Mouse (Mus musculus) cerebellum, adult (tissue): ENCODE data around the gene Jagn1.
A peak's percentile ranks its signal among the peaks of the same experiment; 100 is the strongest.

Source experiments
- ATAC-seq: cut with Nextera tagmentation; 2 replicates; pipeline ENCODE4 v1.9.2; 2017; ENCODE audit warnings: mild to moderate bottlenecking, moderate library complexity, mixed read lengths; ENCODE audit not compliant: insufficient number of reproducible peaks, low FRiP score, low TSS enrichment

The Jagn1 gene

DNA sequence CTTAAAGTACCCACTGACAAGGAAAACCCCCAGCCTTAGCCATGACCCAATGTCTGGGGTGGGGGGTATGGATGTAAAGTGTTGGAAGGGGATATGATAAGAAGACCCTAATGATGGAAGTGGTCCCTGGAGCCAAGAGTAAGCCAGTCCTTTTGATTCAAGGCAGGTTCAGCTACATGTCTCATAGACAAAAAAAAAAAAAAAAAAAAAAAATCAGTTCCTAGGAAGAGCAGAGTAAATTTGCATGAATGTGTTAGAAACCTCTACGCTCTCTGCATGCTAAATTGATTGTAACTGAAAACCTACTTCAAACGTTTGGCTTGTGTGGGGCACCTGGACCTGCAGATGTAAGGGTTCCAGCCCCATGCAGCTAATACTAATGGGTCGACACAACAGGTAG, 10.6 kb upstream of the Jagn1 start:
- no peak for ATAC-seq

DNA sequence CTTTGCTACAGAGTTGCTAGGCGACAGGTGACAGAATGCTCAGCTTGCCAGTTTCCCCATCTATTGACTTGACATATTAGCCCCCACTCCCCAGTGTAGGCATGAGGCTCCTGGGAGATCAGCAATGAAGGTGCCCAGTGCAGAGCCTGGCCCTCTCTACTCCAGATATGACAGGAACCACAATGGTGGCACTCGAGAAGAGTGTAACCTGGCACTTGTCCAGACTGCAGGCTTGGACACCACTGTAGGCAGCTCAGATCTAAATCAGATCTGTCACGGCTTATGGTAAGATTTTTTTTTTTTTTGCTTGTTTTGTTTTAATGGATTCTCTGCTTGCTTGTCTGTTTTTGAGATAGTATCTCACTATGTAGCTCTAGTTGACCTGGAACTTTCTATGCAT, 8.7 kb upstream of the Jagn1 start:
- ATAC-seq, result no peak

DNA sequence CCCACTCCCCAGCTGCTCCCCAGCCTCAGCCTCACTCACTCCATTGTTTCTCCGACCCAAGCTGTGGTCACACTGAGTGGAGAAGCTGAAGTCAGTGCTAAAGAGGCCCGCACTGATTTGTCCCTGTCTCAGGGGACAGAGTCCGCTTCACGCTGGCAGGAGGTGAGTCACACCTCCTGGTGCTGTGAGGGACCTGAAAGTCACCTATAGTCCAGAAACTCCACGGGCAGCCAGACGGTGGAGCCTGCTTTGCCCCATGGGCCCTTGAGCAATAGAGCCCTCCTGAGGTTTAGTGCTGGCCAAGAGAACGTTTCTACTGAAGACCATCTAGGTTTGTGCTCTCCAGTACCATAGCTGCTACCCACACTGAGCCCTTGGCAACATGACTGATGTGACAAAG, 7.7 kb upstream of the Jagn1 start:
- ATAC-seq, result no peak

DNA sequence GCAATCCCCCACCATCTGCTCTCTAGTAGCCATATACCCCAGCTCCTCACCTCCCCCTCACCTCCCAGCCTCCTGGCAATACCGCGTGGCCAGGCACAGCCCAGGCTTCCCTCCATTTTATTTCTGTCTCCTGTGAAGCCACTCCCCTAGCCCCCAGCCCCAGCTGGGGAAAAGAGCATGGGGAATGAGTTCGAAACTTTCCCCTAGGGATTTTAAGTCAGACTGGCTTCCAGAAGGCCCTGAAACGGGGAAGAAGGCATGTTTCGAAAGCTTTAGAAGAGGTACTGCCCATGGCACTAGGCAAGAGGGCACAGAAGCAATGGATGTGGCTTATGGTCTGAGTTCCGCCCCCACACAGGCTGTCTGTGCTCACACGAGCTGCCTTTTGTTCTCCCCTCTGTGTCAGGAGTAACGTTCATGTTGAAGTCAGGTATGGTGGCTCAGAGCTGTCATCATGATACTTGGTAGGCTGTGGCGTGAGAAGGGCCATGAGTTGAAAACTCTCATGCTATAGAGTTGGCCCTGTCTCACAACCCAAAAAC, 6.6 kb upstream of the Jagn1 start, which contains the start of gene Cidec:
Gene Cidec, minus strand, starts transcription at position 97 of the 542 bp plus-strand sequence.
- no peak for ATAC-seq

DNA sequence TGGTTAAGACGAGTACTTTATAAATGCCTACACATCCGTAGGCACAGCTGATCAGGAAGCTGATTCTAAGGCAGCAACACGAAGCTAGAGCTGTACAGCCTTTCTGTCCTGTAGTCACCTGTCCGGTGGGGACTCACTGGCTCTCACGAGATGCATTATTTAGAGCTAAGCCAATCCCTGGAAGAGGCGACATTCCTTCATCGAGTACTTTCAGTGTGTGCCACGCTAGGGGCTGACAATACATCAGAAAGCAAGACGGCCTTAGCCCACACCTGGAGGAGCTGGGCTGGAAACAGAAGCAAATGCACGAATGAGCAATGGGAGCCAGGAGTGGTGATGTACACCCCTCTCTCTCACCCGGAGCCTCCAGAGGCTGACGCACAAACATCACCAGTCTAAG, 5.2 kb upstream of the Jagn1 start:
- no peak for ATAC-seq

DNA sequence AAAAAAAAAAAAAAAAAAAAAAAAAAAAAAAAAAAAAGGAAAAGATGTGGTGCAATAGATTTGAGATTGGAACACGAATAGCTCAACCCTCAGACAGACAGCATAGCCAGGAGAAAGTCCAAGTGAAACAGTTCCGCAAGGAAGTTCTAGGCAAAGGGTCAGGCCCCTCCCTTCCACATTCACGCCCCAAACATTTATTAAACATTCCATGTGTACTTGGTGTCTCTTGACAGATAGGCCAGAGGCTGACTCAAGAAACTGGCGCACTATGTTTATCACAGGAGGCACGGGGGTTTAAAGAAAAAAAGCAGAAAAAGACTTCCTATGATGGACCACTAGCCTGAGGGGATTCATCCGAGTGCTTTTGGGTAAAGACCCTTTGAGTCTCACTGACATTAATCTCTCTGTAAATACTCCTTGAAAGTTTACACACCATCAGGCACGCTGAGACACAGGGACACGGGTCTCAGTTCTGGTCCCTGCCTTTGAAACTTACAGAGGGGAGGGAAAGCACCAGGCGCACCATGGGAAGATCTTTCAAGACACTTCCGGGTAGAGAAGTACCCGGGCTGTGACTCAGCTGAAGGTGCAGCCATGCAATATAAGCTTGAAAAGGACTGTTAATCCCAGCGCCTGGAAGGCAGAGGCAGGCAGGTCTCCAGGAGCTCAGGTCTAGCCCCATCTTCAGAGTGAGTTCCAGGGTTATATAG, 3.5 kb upstream of the Jagn1 start:
- no peak for ATAC-seq

DNA sequence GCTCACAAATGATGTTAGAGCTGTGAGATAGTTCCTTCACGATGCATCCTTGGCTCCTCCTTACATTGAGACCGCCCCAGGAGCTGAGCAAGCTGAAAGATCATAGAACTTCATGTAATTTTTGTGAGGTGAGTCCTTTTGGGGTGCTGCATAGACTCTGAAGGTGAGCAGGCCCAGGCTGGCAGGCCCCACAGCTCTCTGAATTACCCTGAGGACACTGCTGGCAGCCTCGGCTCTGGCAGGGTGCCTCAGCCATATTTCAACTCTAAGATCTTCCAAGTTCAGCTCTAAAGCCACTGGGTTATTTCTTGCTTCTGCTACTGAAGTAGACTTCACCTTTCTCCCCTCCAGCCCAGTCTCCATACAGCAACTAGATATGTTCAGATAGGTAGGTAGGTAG, 1.7 kb upstream of the Jagn1 start:
- 0 out of 2 replicates have a peak, but pooled peaks have one; percentile 4 for ATAC-seq

DNA sequence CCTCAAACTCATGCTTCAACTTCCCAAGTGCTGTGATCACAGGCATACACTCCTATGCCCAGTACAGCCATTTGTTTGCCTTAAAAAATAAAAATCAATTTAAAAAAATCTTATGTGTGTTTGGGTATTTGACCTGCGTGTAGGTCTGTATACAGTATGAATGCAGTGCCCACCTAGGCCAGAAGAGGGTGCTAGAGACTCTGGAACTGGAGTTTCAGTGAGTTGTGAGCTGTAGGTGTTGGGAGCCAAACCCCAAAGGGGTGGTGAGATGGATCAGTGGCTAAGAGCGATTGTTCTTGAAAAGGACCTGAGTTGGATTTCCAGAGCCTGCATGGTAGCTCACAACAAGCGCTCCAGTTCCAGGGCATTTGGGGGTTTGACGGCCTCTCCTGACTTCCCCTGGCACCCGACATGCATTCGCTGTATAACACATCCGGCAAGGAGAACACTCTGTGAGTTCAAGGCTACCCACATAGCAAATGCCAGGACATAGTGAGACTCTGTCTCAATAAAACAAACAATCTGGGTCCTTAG, 1.2 kb upstream of the Jagn1 start:
- peak; percentile 36; the same call in 1 of the 2 replicates for ATAC-seq

DNA sequence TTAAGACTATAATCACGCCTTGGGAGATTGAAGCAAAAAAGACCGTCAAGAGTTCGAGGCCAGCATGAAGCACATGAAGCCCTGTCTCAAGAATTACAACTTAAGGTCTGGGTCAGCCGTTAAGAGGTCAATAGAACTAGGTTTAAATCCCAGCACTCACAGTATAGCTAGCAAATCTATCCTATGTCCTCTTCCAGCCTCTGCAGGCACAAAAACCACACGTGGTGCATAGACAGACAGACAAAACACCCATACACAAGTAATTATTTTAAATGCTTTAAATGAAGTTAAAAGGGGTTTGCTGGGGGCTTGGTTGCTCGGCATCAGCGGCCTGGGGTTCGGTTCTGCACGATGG, 305 bp upstream of the Jagn1 start:
- no peak for ATAC-seq

DNA sequence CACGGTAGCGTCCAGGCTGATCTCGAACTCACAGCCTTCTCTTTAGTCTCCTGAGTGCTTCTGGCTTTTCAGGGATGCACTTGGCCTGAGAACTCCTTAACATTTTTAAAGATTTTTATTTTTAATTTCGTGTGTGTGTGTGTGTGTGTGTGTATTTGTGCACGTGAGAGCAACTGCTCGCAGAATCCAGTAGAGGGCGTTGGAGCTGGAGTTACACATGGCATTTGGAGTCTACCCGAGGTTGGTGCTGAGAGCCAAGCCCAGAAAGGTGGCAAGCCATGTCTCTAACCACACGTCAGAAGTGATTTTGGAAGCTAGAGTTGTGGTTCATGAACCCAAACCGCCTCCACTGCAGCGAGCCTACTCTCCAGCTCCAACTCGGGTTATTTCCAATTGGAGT, 722 bp downstream of the Jagn1 start:
- no peak for ATAC-seq

DNA sequence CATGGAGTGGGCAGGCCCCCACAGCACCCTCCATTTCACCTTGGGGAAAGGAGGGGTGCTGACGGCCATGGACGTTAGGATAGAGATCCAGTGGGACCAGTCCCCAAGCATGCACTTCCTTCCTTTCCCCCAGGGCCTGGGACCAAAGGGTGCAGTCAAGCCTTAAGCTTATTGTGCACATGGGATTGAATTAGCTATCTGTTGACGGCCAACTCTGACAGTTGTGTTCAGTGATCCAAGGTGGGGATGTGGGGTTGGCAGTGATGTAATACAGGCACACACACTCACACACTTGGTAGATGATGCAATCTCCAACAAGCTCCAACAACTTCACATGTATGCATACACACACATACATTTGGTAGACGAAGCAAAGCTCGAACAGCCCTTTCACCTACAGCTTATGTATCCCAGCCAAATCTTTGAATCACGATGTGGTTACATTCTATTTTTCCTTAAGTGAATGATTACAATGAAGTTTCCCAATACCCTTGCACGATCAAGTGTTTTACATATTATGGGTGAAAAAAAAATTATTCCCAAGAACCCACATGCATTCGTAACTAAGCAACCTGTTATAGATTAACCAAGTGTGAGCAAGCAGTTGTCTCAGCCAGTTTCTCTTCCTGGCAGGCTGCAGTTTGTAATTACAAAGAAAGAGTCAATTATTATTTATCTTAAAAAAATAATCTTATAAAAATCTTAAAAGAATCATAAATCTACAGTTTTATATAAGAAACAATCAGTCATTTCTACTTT, 2.0 kb downstream of the Jagn1 start:
- no peak for ATAC-seq

DNA sequence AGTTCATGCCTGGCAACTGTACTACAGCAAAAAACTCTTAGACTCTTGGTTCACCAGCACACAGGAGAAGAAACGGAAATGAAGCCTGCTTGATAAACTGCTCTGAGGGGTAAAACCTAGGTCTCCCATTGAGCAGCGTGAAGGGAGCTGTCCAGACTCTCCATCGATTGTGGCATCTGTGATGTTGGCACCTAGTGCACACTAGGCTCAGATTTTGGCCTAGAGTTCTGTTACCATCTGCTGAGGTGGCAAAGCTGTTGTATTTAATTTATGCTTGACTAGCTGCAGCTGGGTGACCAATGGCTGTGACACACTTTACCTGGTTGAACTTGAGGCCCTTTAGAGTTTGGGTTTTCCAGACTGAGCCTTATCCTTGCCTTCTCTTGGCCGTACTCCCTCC, 5.3 kb downstream of the Jagn1 start:
- peak; percentile 26; the same call in 1 of the 2 replicates for ATAC-seq

DNA sequence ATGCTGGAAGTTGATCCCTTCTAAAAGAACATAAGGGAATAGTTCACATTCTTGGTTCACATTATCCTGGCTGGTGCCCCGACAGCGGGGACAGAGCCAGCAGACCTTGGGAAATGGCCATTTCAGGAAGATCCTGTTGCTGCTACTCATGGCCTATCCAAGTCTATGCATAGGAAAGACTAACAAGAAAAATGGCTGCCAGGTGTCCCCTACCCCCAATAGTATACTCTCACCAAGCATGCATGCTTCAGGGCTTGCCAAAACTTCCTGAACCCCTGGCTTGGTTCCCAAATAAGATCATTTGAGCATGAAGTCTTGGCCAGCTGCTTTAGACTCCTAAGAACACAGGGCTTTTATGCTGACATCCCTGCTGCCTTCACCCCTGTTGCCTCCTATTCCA, 9.5 kb downstream of the Jagn1 start:
- ATAC-seq, result no peak

DNA sequence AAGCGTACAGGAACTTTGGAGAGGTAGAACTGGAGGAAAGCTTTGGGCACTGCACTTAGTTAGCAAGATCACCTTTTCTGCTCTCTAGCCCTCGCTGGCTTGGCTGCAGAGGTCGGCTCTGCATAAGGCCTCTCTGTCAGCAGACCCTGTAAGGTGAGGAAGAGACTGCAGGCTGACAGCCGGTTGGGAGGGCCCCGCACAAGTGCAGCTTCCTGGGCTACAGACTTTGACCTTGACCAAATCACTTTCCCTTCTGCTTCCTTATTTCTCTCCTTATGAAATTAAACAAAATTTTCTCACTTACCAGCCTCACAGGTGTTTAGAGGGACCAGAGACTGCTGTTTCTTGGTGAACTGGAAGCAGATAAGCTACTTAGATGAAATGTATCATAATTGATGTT, 12.6 kb downstream of the Jagn1 start:
- no peak for ATAC-seq

DNA sequence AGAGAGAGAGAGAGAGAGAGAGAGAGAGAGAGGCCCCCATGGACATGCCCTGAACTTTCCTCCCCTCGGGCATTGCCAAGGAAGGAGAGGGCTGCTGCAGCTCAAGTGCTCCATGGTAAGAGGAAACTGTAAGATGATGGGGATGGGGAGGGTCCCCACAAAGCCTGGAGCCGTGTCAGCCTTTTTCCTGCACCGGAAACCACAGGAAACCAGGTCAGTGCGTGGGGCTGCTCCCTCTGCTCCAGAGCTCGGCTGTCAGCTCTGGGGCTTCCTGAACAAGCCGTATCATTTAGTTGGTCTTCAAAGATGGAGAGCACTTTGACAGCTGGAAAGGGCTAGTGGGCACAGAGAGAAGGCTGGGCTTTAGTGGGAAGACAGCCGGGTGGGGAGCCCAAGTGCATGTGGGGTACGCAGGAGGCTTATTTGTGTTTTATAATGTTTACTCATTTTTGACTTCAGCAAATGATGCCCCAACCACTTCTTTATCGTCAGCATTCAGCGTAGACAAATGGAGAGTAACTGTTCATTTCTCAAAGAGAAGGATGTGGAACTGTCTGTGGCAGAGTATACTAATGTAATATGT, 15.7 kb downstream of the Jagn1 start, which contains the start of gene Il17re:
Gene Il17re, plus strand, starts transcription at position 533 of the 583 bp plus-strand sequence.
- no peak for ATAC-seq

DNA sequence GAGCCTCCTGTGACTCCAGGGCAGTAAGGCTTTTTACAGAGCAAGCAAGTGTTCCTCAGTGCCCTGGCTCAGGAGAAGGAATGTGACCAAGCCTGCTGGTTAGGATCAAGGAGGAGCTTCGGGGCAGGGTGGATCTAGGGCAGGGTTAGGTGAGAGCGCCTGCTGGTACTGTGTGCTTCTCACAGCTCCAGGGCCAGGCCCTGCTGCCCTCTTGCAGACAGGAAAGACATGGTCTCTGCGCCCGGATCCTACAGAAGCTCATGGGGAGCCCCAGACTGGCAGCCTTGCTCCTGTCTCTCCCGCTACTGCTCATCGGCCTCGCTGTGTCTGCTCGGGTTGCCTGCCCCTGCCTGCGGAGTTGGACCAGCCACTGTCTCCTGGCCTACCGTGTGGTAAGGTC, 16.3 kb downstream of the Jagn1 start:
- ATAC-seq, result peak; percentile 66; the same call in 1 of the 2 replicates

DNA sequence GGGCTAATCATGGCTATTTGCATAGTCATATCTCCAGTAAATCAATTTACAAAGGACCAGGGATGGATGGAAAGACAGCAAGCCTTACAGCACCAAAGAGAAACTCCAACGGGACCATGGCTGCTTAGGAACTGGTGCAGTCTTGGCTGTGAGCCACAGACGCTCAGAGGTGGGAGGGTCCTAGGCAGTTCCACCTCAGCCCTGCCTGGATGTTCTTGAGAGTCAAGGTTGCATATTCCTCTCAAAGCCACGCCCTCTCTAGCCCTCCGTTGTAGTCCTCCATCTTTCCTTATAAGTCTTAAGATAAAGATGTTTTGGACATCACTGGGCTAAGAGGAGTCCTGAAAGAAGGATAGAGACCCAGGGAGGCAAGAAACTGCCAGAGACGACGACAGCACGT, 21.7 kb downstream of the Jagn1 start:
- no peak for ATAC-seq

DNA sequence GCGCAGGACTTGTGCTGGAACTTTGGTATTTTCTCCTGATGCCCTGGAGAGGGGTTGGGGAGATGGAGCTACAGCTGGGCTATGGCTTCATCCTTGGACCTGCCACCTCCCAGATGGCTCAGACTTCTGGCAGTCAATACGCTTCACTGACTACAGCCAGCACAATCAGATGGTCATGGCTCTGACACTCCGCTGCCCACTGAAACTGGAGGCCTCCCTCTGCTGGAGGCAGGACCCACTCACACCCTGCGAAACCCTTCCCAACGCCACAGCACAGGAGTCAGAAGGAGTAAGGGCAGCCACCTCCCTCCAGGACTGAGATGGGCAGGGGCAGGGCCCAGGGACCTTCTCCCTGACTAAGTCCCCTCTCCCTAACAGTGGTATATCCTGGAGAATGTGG, 23.2 kb downstream of the Jagn1 start:
- ATAC-seq, result no peak

DNA sequence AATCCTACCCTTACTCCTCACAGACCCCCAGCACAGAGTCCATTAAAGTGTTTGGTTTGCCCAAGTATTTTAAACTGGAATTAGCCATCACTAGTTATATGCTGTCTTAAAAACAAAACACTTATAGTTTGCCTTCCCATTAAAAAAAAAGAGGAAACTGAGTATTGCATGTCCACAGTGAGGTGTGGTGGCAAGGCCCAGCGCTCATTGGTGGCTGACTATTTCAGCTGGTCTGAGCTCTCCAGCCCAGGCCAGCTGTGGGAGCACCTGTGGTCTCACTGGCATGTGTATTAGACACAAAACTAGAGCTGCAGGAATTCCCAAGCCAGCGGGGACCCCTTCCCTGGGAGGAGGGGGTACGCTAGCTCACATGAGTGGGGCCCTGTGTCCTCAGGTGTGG, 26.1 kb downstream of the Jagn1 start:
- ATAC-seq, result 0 out of 2 replicates have a peak, but pooled peaks have one; percentile 5

DNA sequence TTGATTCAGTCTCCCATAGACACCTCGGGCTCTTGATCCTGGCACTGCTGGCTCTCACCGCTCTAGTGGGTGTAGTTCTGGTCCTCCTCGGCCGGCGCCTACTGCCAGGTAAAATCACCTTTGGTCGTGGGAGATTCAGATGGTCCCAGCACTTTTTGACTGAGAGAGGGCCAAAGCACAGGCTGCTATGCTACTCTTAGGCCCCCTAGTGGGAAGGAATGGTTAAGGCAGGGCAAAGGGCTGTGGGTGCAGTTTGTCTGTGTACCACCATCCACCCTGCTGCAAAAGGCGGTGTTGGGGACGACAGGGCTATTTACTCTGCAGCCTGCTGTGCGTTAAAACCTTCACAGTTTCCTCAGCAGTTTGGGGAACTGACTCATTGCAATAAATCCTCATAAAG, 26.7 kb downstream of the Jagn1 start:
- ATAC-seq, result peak; percentile 57; the same call in 1 of the 2 replicates

DNA sequence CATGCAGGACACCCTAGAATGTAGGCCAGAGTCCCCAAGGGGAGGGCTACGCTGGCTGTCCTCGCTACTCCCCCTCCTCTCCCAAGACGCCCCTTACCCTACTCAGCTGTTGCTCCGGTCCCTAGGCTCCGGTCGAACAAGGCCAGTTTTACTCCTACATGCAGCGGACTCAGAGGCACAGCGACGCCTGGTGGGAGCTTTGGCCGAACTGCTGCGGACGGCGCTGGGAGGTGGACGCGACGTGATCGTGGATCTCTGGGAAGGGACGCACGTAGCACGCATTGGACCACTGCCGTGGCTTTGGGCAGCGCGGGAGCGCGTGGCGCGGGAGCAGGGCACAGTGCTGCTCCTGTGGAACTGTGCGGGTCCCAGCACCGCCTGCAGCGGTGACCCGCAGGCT, 27.1 kb downstream of the Jagn1 start:
- ATAC-seq, result peak; percentile 63; the same call in 1 of the 2 replicates
